Mouse (Mus musculus): ENCODE results near the gene Aym1.
"Not testable (repeated sequence)": the region's sequence is repeated elsewhere in the genome, so short reads cannot be mapped to it uniquely, and the experiment has no call there.

The Aym1 gene

GRCm38 (mm10) chr5:113357186-113357585 is at the start of gene Aym1:
Aym1 (plus strand) TSS chr5:113357294.
- DNase-seq (ENCODE audit: low spot score): no peak

- DNase-seq (ENCODE audit: low spot score): no peak
Observed at GRCm38 (mm10) chr5:113309491-113310376, 47.4 kb upstream of the Aym1 start.

GRCm38 (mm10) chr5:113310377-113311003 is 46.6 kb upstream of the Aym1 start, which contains the start of gene Sgsm1:
Sgsm1 (minus strand) TSS chr5:113310786.
- peak; percentile 69 for DNase-seq (ENCODE audit: low spot score)

- peak; percentile 57 for DNase-seq (ENCODE audit: low spot score)
Observed at GRCm38 (mm10) chr5:113313998-113314397, 43.1 kb upstream of the Aym1 start.

GRCm38 (mm10) chr5:113323784-113324638 is 33.1 kb upstream of the Aym1 start:
- DNase-seq (ENCODE audit: low spot score): peak; percentile 11

GRCm38 (mm10) chr5:113329463-113329862 is 27.6 kb upstream of the Aym1 start:
- DNase-seq (ENCODE audit: low spot score): no peak

GRCm38 (mm10) chr5:113330202-113330601 is 26.9 kb upstream of the Aym1 start:
- DNase-seq (ENCODE audit: low spot score): no peak

- DNase-seq (ENCODE audit: low spot score): no peak
Observed at GRCm38 (mm10) chr5:113332239-113332638, 24.9 kb upstream of the Aym1 start.

- DNase-seq (ENCODE audit: low spot score): no peak
Observed at GRCm38 (mm10) chr5:113332899-113333298, 24.2 kb upstream of the Aym1 start.

GRCm38 (mm10) chr5:113334621-113335530 is 22.2 kb upstream of the Aym1 start:
- DNase-seq (ENCODE audit: low spot score): no peak

- DNase-seq (ENCODE audit: low spot score): no peak
Observed at GRCm38 (mm10) chr5:113335732-113336131, 21.4 kb upstream of the Aym1 start.

- no peak for DNase-seq (ENCODE audit: low spot score)
Observed at GRCm38 (mm10) chr5:113336281-113336680, 20.8 kb upstream of the Aym1 start.

- DNase-seq (ENCODE audit: low spot score): no peak
Observed at GRCm38 (mm10) chr5:113344635-113345386, 12.3 kb upstream of the Aym1 start.

- no peak for DNase-seq (ENCODE audit: low spot score)
Observed at GRCm38 (mm10) chr5:113345781-113346180, 11.3 kb upstream of the Aym1 start.

GRCm38 (mm10) chr5:113346651-113347050 is 10.4 kb upstream of the Aym1 start:
- not testable (repeated sequence) for DNase-seq (ENCODE audit: low spot score)

- no peak for DNase-seq (ENCODE audit: low spot score)
Observed at GRCm38 (mm10) chr5:113347593-113347992, 9.5 kb upstream of the Aym1 start.

GRCm38 (mm10) chr5:113348597-113348996 is 8.5 kb upstream of the Aym1 start:
- no peak for DNase-seq (ENCODE audit: low spot score)

- no peak for DNase-seq (ENCODE audit: low spot score)
Observed at GRCm38 (mm10) chr5:113349226-113349625, 7.9 kb upstream of the Aym1 start.

GRCm38 (mm10) chr5:113349810-113350209 is 7.3 kb upstream of the Aym1 start:
- DNase-seq (ENCODE audit: low spot score): no peak

- DNase-seq (ENCODE audit: low spot score): no peak
Observed at GRCm38 (mm10) chr5:113351768-113352167, 5.3 kb upstream of the Aym1 start.

All from lung, postnatal 25 days (tissue).